Mouse (Mus musculus): ENCODE data around the gene Fgf4.

DNA sequence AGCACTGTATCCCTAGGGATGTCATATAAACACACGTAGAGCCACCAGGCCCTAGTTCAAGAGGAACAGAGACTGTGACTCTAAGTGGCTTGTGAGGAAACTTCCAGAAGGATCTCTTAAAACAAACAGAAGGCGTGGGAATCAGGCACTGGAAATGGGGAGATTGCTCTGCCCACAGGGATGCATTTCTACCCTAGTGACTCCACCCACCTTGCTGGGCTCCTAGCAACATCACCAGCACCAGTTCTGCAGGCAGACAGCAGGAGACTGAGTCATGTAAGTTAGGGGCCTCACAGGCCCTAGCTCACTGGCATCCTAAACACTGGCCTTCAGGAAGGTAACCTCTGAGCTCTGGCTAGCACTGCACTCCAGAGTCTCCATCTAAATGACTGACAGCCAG is 44.7 kb downstream of the Fgf4 start:
- TF ChIP-seq POLR2A (IDR thresholded peaks at IDR 0.05; ENCODE audit: insufficient read depth, low read length) (no peak), CTCF (IDR thresholded peaks at IDR 0.05; ENCODE audit: low read depth, low read length) (no peak), EP300 (IDR thresholded peaks at IDR 0.05; ENCODE audit: insufficient read depth, low read depth, low read length) (no peak)

All from ES-Bruce4 (cell line).